Mouse (Mus musculus) thymus, postnatal 14 days (tissue): ENCODE measurements around the gene Kdm6a.
A peak's percentile ranks its signal among the peaks of the same experiment; 100 is the strongest.

Experiments
- DNase-seq: peaks from one replicate; pipeline ENCODE4 v3.0.0; 2021

The Kdm6a gene

DNA sequence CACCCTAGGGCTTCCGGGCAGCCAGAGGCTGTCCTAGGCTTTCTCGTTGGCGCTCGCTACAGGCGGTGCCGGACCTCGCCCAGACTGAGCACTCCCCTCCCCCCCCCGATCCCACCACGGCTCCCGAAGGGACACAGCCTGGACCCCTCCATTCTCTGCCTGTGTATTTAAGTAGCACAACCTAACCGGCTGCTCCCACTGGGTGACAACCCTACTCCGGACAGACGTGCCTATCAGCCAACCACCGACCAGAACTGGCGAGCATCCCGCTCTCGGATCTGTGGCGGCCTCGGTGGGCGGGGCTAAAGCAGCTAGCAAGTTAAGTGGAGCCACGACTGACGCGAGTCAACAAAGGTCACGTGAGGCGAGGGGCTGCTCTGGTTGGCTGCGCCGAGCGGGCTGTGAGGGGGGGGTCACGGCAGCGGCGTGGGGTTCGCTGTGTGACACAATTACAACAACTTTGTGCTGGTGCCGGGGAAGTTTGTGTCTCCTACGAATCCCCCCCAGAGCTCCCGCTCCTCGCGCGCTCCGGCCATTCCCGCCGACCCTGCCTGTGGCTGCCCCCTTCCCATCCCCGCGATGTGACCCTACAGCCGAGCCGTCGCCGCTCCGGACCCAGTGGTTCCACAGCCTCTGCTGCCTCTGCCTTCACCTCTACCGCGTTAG is at the start of gene Kdm6a:
Kdm6a (plus strand) TSS at position 384 of the 666 bp plus-strand sequence.
- DNase-seq, result peak; percentile 97

DNA sequence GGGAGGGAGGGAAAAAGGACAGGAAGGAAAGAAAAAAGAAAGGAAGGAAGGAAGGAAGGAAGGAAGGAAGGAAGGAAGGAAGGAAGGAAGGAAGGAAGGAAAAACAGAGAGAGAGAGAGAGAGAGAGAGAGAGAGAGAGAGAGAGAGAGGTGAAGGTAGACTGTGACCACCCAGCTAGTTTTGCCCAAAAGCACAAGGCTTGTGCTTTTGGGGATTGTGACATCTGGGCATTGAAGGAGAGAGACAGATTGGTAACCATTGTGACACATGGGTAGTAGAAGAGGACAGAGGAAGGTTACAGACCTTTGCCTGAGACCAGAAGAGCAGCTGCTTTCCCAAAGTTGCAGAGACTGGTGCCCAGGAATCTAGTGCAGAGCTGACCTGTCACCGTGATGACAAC is 16.8 kb upstream of the Kdm6a start, which contains the start of gene Dusp21:
Dusp21 (plus strand) TSS at position 301 of the 400 bp plus-strand sequence.
- DNase-seq, result no peak

DNA sequence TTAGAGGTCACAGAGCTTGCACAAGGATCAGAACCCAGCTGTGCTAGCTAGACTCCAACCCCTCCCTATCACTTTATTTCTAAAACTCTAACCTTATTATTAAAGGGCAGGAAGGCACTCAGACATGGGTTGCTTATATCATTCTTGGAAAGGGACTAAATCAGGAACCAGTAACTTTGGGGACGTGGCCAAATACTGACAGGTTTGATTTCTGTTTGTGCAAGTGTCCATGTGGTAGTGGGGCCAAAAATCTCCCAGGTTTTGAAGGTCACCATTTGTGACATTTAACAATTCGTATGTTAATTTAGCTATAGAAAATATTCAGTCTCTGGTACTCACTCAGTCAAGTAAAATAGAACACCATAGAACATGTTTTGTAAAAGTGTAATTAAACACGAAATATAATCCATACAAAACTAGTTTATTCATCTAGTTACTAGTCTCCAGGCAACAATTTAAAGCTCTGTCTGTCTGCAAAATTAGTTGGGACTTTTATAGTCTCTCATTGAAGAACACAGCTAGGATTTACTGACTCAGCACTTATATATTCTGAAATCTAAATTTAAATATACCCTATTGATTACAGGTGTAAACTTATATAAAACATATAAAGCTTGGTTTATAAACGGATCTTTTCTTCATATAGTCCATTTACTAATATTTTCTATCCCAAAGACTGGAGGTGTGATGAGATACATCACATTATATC is 1.5 kb upstream of the Kdm6a start:
- DNase-seq, result no peak

DNA sequence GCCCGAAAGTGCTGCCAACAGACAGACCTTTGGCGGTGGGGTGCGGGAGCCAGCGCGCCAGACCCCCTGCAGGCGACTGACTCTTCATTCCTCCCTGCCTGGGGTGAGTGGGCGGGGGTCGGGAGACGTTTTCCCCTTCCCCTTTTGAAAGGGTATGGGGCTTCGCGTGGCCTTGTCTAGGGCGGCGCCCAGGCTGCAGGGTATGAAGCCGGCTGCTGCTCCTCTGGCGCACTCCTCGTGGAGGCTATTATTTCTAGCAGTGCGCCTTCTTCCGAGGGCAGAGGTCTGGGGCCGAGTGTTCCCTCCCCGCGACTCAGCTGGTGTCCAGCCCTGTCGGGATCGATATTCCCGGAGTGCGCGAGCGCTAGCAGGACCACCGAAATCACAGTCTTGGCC is 581 bp upstream of the Kdm6a start:
- peak; percentile 51 for DNase-seq

DNA sequence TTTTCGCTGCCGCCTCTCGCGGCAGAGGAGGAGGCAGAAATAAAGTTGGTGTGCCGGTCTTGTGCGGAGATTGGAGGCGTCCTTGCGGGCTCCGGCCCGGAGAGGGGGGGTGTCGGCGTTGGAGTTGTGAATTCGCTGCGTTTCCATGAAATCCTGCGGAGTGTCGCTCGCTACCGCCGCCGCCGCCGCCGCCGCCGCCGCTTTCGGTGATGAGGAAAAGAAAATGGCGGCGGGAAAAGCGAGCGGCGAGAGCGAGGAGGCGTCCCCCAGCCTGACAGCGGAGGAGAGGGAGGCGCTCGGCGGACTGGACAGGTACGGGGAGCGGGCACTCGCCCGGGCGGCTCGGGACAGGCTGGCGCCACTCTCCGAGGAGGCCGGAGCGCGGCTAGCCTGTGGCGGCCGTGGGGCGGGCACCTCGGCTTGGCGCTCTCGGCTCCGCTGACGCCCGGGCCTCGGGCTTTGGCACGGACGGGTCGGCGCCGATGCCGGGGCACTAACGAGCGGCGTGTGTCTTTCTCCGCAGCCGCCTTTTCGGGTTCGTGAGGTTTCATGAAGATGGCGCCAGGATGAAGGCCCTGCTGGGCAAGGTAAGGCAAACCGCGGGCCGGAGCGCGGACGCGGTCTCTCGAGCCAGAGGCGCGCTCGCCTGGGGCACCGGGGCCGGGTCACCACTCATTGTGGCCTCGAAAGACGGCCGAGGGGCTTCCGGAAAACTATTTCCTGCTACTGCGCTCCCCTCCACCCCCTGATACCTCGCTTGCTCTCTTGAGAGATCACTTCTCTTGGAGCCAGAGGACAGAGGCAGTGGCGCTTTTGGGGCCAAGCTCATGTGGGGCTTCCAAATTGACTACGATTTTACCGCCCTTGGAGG is 721 bp downstream of the Kdm6a start:
- peak; percentile 60 for DNase-seq

DNA sequence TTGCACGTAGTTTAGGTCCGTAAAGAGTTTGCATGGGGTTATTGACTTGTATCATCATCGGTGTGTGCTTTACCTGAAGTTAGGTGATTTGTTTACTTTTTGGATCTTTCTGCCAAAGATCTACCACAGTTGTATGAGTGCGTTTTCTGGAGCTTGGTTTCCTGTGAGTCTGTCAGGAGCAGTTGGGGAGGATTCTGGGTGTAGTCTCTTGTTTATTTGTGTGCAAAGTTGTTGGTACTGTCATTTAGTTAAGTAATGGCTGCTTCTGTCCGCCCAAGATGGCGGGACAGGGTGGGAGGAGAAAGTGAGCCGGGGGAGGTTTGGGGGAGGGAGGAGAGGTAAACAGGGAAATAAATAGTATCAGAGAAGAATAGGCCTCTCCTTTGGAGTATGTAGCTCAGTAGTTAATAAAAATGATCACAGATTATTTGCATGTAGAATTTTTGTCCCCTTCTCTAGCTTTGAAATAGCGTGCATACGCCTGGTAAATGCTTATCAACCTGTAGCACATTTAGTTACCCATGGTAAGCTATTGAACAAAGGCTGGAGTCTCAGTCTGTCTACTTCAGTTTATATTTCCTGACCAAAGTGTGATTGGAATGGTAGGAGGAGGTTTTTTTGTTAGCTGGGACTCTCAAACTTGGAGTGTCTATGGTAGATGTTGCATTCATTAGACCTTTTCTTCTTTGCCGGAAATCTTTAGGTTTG is 1.7 kb downstream of the Kdm6a start:
- DNase-seq, result peak; percentile 19

DNA sequence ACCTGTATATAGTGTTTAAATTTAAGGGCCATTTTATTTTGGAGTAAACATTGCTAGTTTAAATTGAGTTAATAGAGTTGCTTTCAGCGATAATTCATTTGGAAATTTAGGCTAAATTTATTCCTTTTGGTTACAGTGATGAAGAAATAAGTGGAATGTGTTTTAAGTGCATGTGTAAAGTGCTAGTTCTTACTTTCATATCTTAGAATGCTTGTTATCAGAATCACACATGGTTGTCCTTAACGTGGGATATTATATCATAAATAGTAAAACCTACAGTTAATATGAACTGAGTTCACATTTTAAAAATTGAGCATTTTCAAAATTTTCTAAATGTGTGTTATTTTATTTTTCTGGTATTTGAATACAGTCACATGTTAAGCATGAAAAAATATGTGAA is 2.7 kb downstream of the Kdm6a start:
- no peak for DNase-seq

DNA sequence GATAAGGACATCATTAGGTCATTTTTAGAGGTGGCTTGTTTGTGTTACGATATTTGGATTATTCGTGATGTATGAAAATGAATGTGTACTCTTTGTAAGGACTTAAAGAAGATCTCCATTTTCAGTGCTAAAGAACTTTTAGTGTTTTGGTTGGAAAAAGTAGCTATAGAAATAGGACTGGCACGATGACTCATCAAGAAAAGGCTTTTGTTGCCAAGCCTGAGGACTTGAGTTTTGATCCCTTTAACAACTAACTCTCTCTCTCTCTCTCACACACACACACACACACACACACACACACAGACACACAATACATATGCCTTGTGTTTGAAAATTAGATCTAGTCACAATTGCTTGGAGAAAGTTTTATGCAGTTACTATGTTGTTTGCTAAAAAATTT is 4.6 kb downstream of the Kdm6a start:
- DNase-seq, result no peak

DNA sequence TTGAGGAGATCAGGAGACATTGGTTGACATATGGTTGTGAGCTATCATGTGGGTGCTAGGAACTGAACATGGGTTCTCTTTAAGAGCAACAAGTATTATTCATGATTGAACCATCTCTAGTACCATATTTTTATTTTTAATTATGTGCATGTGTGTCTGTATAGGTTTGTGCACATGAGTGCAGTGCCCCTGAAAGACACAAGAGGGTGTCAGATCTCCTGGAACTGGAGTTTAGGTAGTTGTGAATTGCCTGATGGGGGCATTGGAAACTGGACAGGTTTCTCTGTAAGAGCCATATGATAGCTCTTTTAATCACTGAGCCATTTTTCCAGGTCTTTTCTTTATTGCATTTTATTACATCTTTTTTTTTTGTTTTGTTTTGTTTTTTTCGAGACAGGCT is 6.6 kb downstream of the Kdm6a start:
- peak; percentile 7 for DNase-seq

DNA sequence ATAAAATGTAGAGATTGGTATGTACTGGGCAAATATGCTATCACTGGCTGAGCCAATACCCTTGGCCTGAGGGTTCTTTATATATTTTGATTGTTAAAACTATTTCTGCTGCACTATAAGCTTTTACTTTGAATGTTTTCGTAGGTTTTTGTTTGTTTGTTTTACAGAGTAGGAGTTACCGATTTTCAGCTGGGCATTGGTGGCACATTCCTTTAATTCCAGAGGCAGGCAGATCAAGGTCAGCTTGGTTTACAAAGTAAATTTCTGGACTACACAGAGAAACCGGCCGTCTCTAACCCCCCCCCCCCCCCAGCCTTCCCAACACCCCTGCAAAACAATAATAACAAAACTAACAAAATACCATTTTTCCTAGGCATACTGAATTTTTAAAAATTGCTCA is 12.5 kb downstream of the Kdm6a start:
- DNase-seq, result no peak

DNA sequence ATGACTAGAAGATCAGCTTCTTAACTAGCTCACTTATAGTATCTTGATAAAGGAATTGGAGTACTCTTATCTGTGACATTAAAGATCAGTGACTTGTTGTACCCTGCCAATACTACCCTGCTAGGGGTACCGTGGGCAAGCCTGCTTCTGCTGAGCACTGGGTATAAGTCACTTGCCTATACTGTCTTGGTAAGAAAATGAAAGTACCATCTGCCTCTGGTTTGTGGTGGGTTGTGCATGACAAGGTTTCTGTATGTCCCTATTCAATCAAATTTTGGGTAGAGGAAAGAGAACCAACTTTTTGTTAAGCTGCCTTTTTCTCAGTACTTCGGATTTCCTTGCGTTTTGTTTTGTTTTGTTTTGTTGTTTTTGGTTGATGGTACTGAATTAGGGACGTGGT is 15.4 kb downstream of the Kdm6a start:
- no peak for DNase-seq

DNA sequence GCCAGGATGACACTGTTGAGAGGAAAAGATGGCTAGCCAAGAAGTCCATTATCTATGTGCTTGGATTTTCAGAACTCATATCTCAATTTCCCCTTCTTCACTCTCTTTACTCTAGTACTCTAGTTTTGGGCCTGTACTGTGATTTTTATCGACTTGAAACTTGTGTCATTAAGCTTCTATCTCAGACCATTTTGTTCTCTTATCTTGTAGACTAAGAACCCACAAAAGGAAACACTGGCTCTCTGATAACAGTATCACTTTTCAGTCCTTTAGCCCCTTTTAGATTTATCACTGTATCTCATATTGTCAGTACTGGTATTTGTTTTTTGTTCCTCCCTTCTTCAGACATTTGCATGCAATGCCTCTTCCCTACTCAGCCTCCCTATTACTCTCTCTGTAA is 17.1 kb downstream of the Kdm6a start:
- no peak for DNase-seq

DNA sequence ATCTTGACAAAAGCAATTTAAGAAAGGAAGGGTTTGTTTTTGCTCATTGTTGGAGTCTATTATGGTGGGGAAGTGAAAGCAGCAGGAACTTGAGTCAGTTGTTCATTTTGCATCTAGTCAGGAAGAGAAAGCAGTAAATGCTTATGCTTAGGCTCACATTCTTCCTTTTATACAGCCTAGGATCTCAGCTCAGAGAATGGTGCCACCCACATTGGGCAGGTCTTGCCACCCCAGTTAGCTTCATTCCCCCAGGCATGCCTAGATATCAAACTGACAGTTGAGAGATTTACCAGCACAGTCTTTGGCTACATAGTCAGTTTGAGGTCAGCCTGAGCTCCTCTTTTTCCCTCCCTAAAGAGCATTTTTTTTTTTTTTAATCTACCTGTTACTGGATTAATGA is 24.8 kb downstream of the Kdm6a start:
- DNase-seq, result no peak

DNA sequence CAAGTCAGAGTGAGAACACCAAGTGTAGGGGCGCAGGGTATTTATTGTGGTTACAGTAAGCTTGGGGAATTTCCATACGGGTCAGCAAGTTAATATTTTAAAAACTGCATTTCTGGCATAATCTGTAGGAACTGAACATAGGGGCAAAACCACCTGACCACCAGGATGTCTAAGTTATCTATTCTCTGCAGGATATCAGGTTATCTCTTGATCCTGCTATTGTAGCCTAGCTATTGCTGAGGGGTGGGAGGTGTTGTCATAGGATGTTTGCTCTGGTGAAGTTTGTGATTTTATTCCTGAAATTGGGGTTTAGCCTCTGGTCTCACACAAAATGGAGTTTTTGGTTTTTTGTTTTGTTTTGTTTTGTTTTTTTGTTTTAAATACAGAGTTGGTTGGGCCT is 25.9 kb downstream of the Kdm6a start:
- DNase-seq, result no peak

DNA sequence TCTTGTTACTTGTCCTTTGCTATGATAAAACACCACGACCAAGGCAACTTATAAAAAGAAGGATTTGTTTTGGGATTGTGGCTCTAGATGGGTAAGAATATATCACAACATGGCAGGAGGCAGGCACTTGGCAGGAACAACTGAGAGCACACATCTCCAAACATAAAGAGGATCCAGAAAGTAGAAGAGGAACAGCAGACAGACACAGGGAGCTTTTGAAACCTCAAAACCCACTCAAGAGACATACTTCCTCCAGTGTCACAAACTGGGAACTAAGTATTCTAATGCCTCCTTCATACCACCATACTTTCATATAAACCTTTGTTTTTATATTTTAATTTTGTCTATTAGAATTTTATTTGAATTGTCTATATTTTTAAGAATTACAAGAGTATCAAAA is 77.2 kb downstream of the Kdm6a start:
- DNase-seq, result no peak

DNA sequence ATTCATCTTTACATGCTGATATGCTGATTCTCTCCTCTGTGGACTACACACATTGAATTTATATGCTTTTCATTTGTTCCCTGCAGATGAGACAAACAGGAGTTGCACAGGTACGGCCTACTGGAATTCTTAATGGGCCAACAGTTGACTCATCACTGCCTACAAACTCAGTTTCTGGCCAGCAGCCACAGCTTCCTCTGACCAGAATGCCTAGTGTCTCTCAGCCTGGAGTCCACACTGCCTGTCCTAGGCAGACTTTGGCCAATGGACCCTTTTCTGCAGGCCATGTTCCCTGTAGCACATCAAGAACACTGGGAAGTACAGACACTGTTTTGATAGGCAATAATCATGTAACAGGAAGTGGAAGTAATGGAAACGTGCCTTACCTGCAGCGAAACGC is 88.2 kb downstream of the Kdm6a start:
- DNase-seq, result no peak

DNA sequence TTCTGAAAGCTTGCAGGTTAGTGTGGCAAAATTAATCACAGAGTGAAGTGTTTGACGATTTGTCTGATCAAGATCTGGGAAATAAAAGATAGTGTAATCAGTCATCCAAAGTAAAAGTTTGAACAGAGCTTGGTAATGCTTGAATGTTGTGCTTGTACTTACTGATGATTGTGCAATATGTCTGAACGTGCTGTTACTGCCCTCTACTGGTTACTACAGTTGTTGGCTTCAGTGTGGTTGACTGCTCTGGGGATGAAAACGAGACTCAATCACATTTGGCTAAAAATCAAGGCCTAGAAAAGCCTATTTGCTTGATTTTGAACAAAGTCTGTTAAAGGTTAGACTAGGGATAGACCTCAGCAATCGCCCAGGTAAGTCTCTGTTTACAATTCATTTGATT is 92.4 kb downstream of the Kdm6a start:
- peak; percentile 31 for DNase-seq

DNA sequence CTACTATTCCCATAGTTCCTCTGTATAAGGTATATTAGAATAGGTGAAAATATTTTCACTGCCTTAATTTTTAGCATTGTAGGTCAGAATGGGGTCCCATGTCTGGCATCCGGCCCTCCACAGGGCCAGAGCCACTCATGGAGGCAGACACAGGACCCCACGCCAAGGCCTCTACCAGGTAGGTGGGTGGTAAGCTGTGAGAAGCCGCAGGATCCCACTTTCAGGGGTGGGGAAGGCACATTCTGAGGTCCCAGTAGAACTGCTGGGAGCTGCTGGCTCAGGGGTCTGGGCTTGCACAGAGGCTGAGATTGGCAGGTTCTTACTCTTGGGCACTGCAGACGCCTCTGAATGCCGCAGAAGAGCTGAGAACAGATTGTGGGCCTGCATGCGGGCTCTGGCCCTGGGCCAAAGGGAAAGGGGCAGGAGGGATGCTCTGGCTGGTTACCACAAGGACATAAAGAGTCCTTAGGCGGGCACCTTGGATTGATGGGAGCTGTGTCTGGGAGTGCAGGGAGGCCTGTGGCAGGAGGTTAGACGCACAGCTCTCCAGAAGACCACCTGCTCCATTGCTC is 95.9 kb downstream of the Kdm6a start:
- no peak for DNase-seq

DNA sequence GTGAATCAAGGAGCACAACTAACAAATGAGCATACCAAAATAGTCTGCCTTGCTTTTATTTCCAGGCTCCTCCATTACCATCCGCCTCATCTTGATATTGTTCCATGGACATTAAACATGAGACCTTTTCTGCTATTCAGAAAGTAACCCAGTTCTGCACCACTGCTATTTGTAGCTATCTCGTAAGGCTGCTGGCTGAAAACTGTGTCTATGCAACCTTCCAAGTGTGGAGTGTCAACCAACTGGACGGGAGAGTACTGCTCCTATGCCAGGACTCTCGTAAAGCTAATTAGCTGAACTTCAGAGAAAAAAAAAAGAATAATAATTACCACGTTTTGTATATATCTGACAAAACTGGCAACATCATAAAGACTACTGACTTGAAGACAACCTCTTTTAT is 116.2 kb downstream of the Kdm6a start:
- no peak for DNase-seq

DNA sequence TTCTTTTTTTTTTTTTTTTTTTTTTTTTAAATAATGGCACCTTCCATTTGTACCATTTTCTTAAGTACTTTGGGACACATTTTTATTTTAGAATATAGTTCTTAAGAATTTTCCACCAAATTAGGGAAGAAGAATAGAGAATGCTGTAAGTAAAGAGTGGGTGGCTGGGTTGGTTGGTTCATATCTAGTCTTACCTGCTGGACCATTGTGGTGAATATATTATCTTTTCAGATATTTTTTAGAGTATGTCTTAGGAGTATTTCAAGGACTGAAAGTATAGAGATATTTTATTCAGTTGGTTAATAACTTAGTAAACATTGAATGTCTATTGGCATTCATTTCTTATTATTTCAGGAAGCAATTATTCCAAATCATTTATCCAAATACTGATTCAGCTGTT is 117.8 kb downstream of the Kdm6a start:
- DNase-seq, result no peak
